Mouse (Mus musculus) NIH3T3 (cell line): Measurements from ENCODE around the gene Brix1.
A peak's percentile ranks its signal among the peaks of the same experiment; 100 is the strongest.

ENCODE experiments used
- DNase-seq: peaks from one replicate; pipeline ENCODE4 v3.0.0-alpha.2; 2012; ENCODE audit warnings: low read depth

The Brix1 gene

DNA sequence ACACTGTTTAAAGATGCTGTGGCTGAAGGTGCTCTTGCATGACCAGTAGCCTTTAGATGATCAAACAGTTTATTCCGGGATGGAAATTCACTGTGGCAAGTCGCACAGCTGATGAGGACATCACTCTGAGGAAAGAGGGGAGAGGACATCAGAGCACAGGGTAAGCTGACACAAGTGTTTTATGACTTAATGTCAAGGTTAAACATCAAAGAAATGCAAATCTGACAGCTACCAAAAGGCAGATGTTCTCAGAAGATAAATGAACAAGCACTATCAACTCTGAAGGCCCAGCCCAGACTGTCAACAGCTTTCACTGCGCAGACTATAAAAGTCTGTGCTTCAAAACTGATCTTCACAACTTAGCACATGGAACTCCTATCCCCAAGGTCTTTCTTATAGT lies 38.6 kb downstream of the Brix1 start:
- no peak for DNase-seq

DNA sequence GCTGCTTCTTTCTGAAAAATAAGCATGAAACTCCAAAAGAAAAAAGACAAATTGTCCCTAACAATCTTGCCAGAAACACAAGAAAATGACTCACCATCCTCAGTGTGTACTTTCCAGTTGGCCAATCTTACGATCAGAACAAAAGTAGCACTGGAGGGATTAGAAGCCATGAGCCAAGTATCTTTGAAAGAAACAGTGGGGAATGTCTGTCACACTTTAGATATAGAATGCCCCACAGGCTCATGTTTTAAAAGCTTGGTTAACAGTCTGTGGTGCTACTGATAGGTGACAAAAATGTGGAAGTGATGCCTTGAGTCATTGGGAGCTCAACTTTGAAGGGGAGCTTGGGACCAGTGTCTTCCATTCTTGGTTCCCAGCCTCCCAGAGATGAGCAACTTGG lies 43.5 kb downstream of the Brix1 start:
- peak; percentile 27 for DNase-seq

DNA sequence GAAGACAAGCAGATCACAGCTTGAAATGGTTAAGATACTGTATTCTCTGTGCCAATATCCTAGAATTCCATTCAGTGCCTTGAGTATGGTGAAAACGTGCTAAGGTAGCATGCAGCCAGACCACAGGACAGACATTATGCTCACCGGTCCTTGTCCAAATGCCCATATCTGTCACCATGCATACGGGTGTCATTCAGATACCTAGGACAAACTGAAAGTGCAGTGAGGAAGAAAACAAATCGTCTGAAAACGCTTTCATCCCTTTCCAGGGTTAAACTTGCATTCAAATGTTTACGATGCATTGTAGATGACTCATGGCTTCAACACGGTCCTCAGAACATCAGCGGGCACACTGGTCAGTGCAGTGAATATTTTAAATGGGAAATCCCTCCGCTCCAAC lies 44.3 kb downstream of the Brix1 start:
- DNase-seq, result no peak

DNA sequence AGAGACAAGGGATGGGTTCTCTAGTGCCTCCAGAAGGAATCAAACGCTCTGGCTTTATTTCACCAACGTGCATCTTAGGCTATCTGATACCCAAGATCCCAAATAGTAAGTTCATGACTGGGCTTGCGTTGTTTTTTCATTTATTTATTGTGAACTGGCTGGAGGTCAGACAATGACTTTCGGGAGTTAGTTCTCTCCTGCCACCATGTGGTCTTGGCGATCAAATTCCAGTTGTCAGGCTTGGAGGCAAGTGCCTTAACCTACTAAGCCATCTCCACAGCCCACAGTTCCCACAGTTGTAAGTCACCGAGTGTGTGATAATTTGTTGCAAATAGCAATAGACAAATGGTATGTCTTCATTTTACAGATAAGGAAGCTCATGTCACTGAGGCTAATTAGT lies 45.8 kb downstream of the Brix1 start:
- DNase-seq, result peak; percentile 45

DNA sequence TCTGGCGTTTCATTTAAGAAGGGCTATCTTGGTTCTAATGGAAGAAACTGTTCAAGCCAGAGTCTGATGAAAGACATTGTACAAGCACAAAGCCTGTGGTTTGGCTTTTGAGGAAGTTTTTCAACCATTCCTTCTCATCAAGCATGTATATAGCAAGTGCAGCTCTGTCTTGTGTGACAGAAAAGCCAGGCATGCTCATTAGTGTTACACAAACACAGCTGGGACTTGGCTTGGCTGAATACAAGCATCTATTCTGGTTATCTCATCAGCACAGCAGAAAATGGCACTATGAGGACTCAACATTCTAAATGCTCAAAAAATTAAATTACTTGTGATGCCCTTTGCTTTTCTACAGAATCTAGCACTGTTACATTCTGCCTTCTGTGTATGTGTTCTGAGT lies 48.9 kb downstream of the Brix1 start:
- no peak for DNase-seq

DNA sequence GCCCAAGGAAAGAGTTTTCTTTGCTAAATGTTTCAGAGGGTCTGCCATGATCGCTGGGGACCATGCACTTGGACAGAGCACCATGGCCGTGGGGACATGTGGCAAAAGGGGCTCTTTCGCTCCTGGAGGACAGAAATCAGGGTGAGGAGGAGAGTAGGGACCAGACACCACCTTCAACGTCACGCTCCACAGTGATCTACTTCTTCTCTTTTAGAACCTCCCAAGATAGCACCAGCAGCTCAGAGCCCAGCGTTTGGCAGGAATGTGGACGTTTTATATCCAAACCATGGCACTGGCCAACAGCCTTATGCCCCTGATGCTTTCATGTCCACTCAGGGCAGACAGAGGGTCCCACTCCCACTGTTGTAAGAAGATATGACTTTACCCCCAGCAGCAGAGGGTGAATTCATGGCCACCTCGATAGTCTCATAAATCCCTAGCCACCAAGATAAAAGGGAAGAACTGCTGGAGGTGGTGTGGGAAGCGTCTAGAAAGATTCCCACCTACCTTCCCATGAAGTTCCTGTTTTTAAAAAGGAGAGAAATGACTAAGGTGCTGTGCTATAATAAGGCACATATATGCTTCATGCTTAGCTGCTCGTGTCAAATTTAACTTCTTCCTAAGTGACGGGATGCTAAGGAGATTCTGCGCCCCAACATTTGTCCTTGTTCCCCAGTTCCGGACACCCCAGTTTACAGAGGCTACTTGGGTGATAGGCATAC lies 59.0 kb downstream of the Brix1 start:
- DNase-seq, result no peak

DNA sequence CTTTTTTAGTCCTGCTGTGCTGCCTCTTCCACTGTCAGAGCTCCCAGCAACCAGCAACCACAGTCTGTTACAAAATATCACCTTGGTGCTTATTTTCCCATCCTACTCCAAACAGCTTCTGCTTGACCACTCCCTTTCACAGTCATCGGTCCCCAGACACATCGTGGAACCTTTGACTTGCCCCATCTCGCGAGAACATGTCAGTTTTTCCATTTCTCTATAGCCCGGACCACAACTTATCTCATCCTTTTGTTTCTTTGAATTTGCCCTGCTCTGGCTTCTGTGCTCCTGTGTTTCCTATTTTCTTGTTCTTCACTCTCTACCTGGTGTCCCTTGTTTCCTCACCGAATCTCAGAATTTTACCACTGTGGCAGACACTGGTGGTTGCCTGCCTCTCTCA lies 59.6 kb downstream of the Brix1 start:
- no peak for DNase-seq
